25 mouse cellular contexts compared by ENCODE assay signal in the genomic region with DNA sequence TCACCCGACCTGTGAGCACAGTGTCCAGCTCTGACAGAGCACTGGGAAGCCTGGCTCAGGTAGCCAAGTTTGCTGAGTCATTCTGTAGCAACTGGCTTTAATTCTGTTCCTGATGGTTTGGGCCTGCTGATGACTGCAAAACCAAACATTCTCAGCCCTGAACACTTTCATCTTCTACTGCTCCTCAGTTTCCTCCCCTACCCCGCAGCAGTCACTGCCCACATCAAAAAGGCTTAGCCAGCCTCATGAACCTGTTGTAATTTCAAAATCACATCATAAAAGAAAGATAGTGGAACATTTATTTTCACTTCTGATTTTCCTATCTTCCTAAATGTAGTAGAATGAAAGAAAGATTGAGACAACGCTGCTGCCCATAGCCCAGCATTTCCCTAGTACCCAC.
A peak's percentile ranks its signal among the peaks of the same experiment; 100 is the strongest.
DNase-seq lines count a peak whose midpoint lies in the region; ATAC-seq and TF ChIP-seq lines count a peak whose summit lies in the region.
"Had no signal": no experiment of that assay in that cellular context is flagged by ENCODE, and none has a peak within 500 bp of the region (broad histone marks: within the 10 kb centered on the region; RNA-seq: fewer than 3 reads in every experiment).

No protein-coding gene starts in this region.

- no peak for TF ChIP-seq EP300 in heart, adult 2 months (IDR thresholded peaks at IDR 0.05; ENCODE audit: insufficient read depth, low read depth, low read length)

- H3K4me3 ChIP-seq in liver, adult 2 months (ENCODE audit: insufficient read depth, low read depth, low read length) = no peak overlapping the region
- no peak overlapping the region for H3K4me3 ChIP-seq in intestine, embryonic 16.5 days (ENCODE audit: low read length)
- H3K4me3 ChIP-seq in heart, adult 2 months = no peak overlapping the region
- H3K4me3 ChIP-seq: embryonic facial prominence, embryonic 13.5 days; limb, embryonic 13.5 days; liver, embryonic 13.5 days; megakaryocyte, embryonic 14.5 days; midbrain, embryonic 12.5 days; myocyte; neural tube, embryonic 13.5 days had no signal

- H3K9me3 ChIP-seq in intestine, embryonic 16.5 days (ENCODE audit: control insufficient read depth, low read length) = no peaks in the 10 kb centered on the region
- H3K9me3 ChIP-seq: embryonic facial prominence, embryonic 13.5 days; limb, embryonic 13.5 days; liver, embryonic 13.5 days; megakaryocyte, embryonic 14.5 days; midbrain, embryonic 12.5 days; neural tube, embryonic 13.5 days had no signal

- 73% methylated on average over 3 of the region's 3 CpGs for WGBS in liver, adult 2 months
- WGBS in intestine, embryonic 16.5 days = 82% methylated on average over 3 of the region's 3 CpGs
- 74% methylated on average over 3 of the region's 3 CpGs for WGBS in heart, adult 2 months

- no peak for ATAC-seq in intestine, embryonic 16.5 days
- ATAC-seq: hindbrain, postnatal 0 days; lung, postnatal 0 days; Patski had no signal

- H3K4me2 ChIP-seq in intestine, embryonic 16.5 days (ENCODE audit: low read depth, low read length) = no peak overlapping the region
- H3K4me2 ChIP-seq: embryonic facial prominence, embryonic 13.5 days; limb, embryonic 13.5 days; liver, embryonic 13.5 days; midbrain, embryonic 12.5 days; neural tube, embryonic 13.5 days had no signal

- no peak for TF ChIP-seq CTCF in liver, adult 2 months (IDR thresholded peaks at IDR 0.05; ENCODE audit: low read depth, low read length)
- no peak for TF ChIP-seq CTCF in heart, adult 2 months (IDR thresholded peaks at IDR 0.05)

- H3K27me3 ChIP-seq in liver, adult 2 months (ENCODE audit: control insufficient read depth, insufficient read depth, low read length) = no peaks in the 10 kb centered on the region
- H3K27me3 ChIP-seq in intestine, embryonic 16.5 days (replicated peaks; ENCODE audit: control insufficient read depth, insufficient read depth, low read length) = no peaks in the 10 kb centered on the region
- H3K27me3 ChIP-seq in heart, adult 2 months (ENCODE audit: control insufficient read depth, insufficient read depth, low read length) = no peaks in the 10 kb centered on the region
- H3K27me3 ChIP-seq: embryonic facial prominence, embryonic 13.5 days; limb, embryonic 13.5 days; liver, embryonic 13.5 days; megakaryocyte, embryonic 14.5 days; midbrain, embryonic 12.5 days; neural tube, embryonic 13.5 days; Patski had no signal

- H3K4me1 ChIP-seq in liver, adult 2 months (ENCODE audit: control insufficient read depth, insufficient read depth, low read length) = no peaks in the 10 kb centered on the region
- no peaks in the 10 kb centered on the region for H3K4me1 ChIP-seq in intestine, embryonic 16.5 days (ENCODE audit: control insufficient read depth, insufficient read depth, low read length)
- H3K4me1 ChIP-seq in heart, adult 2 months (ENCODE audit: control insufficient read depth, insufficient read depth, low read length) = no peaks in the 10 kb centered on the region
- H3K4me1 ChIP-seq: embryonic facial prominence, embryonic 13.5 days; limb, embryonic 13.5 days; liver, embryonic 13.5 days; midbrain, embryonic 12.5 days; neural tube, embryonic 13.5 days had no signal

- intact Hi-C loops in heart, adult 2 months (cut with DNase I) = loop anchor here (5.0 kb wide), 1 partner anchor 380 kb away; no protein-coding TSS in a partner anchor

- TF ChIP-seq POLR2A in liver, adult 2 months (IDR thresholded peaks at IDR 0.05; ENCODE audit: extremely low read depth, insufficient read depth, low read length) = no peak
- no peak for TF ChIP-seq POLR2A in heart, adult 2 months (IDR thresholded peaks at IDR 0.05; ENCODE audit: insufficient read depth, low read depth, low read length)

- H3K9ac ChIP-seq in liver, adult 2 months (ENCODE audit: low read depth, low read length) = no peak overlapping the region
- no peak overlapping the region for H3K9ac ChIP-seq in intestine, embryonic 16.5 days (ENCODE audit: low read depth, low read length)
- H3K9ac ChIP-seq in heart, adult 2 months (ENCODE audit: low read depth, low read length) = no peak overlapping the region
- H3K9ac ChIP-seq: embryonic facial prominence, embryonic 13.5 days; limb, embryonic 13.5 days; liver, embryonic 13.5 days; midbrain, embryonic 12.5 days; neural tube, embryonic 13.5 days had no signal

- H3K36me3 ChIP-seq in liver, adult 2 months (ENCODE audit: control insufficient read depth, insufficient read depth, low read length) = no peaks in the 10 kb centered on the region
- no peaks in the 10 kb centered on the region for H3K36me3 ChIP-seq in intestine, embryonic 16.5 days (ENCODE audit: control insufficient read depth, insufficient read depth, low read length)
- H3K36me3 ChIP-seq in heart, adult 2 months (ENCODE audit: control insufficient read depth, insufficient read depth, low read length) = no peaks in the 10 kb centered on the region
- H3K36me3 ChIP-seq: embryonic facial prominence, embryonic 13.5 days; limb, embryonic 13.5 days; liver, embryonic 13.5 days; midbrain, embryonic 12.5 days; neural tube, embryonic 13.5 days had no signal

- H3K27ac ChIP-seq in liver, adult 2 months (replicated peaks; ENCODE audit: insufficient read depth, low read depth, low read length) = no peak overlapping the region
- no peak overlapping the region for H3K27ac ChIP-seq in intestine, embryonic 16.5 days (ENCODE audit: low read length)
- no peak overlapping the region for H3K27ac ChIP-seq in heart, adult 2 months
- H3K27ac ChIP-seq: embryonic facial prominence, embryonic 13.5 days; hindbrain, postnatal 0 days; limb, embryonic 13.5 days; liver, embryonic 13.5 days; midbrain, embryonic 12.5 days; neural tube, embryonic 13.5 days had no signal

- DNase-seq in liver, adult 2 months (ENCODE audit: extremely low read depth, low read depth, low spot score) = peak; percentile 10
- DNase-seq in liver = no peak
- DNase-seq in 416B (ENCODE audit: low read depth) = peak; percentile 37
- peak; percentile 7 for DNase-seq in T-cell, adult 2 months (ENCODE audit: low spot score)
- DNase-seq in thymus, postnatal 36 days = peak; percentile 11 to 17
- DNase-seq in heart, adult 2 months = no peak
- DNase-seq: adrenal gland, postnatal 14 days; cerebellum, adult 11-12 months; cerebellum, adult 9-11 months; kidney, adult 11 months; kidney, postnatal 14 days; layer of hippocampus, adult 9-11 months; liver, embryonic 13.5 days; lung, postnatal 4 days; right cerebral cortex, postnatal 4 days had no signal

- no peaks in the 10 kb centered on the region for H3K79me2 ChIP-seq in liver, adult 2 months (ENCODE audit: control insufficient read depth, insufficient read depth, low read length)
- H3K79me2 ChIP-seq in heart, adult 2 months (replicated peaks; ENCODE audit: control insufficient read depth, insufficient read depth, low read length) = no peaks in the 10 kb centered on the region

Comparison
In these comparisons a context has a peak if more than half of its experiments do, and no peak if none do; other contexts are left out.
1. DNase-seq: peak in liver, adult 2 months (single experiment), 416B (single experiment), T-cell, adult 2 months (single experiment) and thymus, postnatal 36 days (2 of 2); none in liver (single experiment) and heart, adult 2 months (0 of 2).